Mouse (Mus musculus) MEL-GATA-1-ER (cell line): ENCODE data around the gene Btbd1.

Experiments used
- DNase-seq: peaks from one replicate; pipeline ENCODE4 v3.0.0-alpha.2; 2012; ENCODE audit warnings: low read depth; ENCODE audit errors: extremely low read depth

Gene Btbd1

DNA sequence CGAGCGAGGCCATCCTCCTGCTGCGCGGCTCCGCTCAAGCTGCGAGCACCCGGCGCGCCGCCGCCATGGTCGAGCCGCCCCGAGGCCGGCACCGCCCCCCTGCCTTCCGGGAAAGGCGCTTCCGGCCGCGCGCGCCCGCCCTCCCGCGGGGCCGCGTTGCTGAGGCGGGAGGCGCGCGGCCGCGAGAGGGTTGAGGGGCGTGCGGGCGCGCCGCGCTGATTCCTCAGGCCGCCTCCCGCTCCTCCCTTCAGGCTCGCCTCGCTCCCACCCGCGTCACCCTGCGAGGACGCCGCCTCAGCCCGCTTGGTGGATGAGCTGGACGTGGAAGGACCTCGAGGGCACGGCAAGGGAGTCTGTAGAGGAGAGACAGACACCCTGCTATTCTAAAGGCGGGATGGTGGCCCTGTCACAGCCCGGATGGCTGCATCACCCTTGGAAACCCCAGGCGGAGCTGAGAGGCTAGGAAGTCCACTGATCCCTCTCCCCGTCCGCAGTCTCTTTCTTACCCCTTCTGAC lies at the start of gene Btbd1:
Btbd1 (minus strand) TSS at position 53 of the 516 bp plus-strand sequence.
- no peak for DNase-seq

DNA sequence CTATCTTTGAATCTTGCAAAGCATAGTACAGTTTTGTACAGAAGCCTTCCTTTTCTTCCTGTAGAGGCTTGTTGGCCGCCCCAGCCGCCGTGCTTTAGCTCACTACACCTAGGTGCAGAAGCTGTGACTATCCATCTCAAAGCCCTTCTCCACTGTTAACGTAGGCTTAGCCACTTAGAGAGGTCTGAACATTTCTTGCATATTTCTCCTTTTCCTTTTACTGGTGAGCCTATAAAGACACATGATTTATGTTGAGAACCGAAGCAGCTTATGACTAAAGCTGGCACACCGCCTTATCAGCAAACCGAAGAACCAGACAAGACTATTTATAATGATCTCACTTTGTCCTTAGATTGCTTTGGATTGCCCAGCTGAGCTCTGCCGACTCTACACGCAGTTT lies 46.1 kb upstream of the Btbd1 start:
- DNase-seq: no peak

DNA sequence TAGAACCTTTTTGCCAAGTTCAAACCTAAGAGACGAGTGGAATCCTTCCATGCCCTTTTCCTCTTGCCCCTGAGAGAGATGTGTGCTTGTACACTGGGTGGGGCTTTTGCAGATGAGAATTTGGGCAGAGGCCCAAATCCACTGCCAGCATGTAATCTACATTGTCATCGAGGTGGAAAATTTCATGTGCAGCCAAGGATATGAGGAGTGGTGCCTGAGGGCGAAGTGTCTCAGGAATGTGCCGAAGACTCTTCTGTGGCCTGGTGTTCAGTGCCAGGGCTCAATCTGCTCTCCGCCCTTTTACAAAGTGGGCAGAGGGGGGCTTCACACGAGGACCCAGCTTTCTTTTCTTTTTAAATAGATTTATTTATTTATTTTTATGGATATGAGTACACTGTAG lies 45.4 kb upstream of the Btbd1 start:
- DNase-seq: no peak

DNA sequence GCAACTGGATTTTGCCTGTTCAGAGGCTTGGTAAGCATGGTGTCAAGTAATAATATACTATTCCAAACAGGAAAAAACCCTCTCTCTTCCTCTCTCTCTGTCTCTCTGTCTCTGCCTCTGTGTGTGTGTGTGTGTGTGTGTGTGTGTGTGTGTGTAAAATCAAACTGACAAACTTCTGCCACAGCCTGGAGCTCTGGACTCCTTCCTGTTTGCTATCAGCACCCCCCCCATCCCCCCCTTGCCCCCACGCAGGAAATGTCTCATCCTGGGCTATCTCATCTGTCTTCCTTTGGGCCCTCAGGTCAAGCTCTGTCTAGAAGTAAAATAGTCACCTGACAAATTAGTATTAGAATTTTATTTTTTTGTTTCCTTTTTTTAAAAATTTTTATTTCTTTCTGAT lies 44.6 kb upstream of the Btbd1 start:
- DNase-seq: no peak

DNA sequence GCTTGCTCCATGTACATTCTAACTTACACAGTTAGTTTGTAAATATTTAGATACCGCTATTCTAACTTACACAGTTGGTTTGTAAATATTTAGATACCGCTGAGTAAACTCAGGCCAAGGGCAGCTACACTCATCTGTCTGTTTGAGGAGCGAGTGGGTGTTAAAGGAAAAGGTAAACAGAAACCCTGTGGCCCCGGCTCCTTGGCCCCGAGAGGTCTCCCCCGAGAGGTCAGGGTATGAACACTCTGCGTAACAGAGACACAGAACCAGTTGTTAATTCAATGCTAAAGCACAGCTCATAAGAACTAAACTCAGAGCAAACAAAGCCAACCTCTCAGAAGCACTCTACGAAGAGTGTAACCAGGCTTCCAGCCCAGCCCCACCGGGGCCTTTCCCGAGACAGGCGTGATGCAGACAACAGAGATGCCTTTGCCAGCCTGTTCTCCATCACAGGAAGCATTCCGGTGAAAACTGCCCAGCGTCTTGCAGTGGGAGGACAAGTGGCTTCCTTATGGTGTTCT lies 43.3 kb upstream of the Btbd1 start:
- no peak for DNase-seq

DNA sequence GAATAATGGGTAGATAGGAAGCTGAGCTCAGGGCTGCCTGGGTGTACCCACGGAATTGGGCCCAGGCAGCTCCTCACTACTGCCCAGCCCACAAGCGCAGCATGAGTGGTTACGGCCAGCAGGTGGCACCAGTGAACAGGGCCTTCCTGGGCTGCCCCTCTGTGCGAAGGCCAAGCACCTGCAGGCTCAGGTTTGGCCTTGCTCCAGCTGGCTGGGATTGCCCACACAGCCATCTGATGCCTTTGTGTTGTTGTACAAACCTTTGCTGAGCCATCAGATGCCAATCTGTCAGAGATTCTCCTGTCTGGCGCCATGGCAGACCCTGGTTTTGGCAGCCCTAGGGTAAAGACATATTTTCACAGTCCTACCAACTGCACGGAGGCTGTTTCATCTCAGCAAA lies 38.9 kb upstream of the Btbd1 start:
- DNase-seq: no peak

DNA sequence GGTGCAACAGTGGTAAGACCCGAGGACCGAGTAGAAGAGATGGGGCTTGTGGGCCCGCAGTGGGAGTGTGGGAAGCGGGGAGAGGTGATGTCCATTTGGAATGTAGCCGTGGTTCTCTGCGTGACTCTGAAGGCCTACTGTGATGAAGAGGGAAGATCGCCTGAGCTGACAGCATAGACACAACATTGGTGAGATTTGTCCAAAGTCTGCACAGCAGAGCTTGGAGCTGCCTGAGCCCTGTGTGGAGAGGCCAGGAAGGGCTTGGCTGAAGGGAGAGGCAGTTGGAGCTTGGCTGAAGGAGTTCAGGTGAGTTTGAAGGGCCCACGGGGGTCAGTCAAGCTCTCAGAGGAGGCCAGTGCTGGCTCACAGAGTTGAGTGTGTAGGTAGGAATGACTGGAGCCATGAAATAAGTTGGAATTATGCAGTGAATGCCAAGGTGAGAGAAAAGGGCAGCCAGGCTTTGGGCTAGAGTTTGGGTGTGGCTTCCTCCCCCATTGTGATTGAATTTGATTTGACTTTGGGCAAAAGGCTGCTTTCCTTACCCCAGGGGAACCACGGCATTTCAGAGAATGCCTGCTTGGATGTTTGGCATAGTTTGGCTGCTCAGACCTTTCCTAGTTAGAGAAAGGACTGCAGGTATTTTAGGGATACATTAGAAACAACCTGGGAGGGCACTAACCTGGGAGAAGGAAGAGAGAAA lies 38.1 kb upstream of the Btbd1 start:
- DNase-seq: no peak

DNA sequence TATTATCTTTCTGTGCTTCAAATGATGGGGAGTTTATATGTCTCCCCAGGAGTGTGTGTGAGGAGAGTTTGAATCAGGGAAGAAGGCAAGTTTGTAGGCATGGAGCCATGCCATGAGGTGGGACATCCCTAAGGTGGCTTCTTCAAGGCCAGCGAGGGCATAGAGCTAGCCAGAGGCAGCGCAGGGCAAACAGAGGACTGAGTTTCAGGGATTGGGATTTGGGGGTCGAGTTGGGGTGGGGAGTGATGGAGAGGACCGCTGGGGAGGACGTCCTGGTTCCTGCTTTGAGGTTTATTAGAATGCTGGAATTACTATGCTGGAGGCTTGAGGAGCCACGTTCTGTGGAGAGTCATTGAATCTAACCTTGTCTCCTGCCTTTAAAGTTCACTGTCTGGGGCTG lies 36.7 kb upstream of the Btbd1 start:
- DNase-seq: no peak

DNA sequence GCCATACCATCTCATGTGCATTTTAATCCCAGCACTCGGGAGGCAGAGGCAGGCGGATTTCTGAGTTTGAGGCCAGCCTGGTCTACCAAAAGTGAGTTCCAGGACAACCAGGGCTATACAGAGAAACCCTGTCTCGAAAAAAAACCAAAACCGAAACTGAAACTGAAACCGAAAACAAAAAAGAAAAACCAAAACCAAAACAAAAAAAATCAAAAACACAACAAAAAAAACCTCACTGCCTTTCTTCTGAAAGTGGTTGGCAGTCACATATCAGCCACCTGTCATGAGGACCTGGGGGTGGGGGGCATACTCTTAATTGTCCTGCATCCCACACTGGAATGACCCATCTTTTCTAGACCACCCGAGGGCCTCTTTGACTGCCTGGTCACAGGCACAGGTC lies 35.3 kb upstream of the Btbd1 start:
- DNase-seq: no peak

DNA sequence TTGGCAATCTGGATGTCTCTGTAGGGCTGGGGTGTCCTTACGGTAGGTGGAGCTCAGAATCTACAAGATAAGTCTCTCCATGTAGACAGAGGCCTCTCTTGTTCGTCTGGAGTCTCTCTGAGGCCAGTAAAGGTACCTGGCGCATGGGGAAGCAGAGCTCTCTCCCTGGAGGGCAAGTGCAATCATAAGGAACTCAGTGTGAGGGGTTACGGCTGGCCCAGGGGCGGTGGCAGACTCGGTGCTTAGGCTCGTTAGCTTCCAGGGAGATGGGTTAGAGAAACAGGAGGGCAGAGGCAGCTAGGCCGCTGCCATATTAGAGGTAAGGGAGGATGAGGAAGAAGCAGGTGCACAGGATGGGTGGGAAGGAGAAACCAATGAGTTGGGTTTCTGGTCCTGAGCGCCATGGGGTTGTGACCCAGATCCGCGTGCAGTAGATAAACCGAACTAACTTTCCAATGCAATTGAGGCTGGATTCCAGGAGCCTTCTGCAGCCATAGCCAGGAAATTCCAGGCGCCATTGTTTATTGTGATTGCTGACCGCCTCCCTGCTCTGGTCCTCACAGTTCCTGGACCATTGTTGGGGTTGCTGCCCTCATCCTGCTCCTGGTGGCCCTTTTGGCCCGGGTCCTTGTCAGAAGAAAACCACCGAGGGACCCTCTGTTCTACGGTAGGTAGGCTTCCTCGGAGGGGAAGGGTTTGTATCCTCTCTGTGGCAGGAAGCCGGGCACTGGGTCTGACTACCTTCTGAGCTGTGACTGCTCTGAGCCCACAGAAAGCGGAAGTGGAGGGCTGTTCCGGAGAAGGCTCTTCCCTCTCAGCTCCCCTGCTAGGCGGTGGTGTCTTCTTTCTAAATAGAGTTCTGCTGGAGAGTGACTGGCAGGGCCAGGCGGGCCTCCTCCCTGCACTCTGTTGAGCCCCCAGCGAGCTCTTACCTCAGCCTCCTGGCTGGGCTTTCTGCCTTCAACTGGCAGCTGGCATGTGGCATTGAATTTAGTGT lies 33.7 kb upstream of the Btbd1 start:
- DNase-seq: peak; percentile 61

DNA sequence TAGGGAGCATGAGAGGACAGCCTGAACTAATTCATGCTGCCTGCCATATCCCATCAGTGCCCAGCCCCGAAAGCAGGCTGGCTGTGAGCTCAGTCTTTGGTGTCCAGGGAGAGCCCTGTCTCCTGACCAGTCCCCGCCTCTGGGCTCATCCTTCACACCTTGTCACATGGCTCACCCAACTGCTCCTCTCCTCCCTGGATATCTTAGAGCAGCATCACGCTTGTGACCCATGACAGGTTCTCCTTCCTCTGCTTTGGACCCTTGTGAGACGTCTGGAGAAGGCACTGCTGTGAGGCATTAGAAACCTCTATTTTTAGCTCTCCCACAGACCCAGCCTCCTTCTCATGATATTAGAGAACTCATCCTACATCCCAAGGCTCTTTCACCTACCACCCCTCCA lies 32.7 kb upstream of the Btbd1 start:
- no peak for DNase-seq

DNA sequence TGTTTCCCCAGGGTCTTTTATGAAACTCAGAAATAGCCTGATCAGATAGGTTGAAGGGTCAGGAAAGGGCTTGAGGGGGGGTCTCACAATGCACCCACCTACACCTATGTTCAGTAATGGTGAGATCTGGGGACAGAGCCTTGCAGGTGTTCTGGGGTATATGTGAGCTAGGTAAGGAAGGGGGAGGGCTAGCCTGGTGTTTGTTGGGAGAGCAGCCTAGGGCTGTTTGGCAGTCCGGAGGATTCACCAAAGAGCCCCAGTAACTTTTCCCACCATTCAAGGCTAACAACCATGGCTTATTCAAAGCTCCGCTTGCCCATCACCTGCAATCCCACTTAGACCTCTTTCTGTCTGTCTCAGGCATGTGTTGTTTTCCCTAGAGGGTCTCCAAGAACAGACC lies 32.2 kb upstream of the Btbd1 start:
- DNase-seq: no peak

DNA sequence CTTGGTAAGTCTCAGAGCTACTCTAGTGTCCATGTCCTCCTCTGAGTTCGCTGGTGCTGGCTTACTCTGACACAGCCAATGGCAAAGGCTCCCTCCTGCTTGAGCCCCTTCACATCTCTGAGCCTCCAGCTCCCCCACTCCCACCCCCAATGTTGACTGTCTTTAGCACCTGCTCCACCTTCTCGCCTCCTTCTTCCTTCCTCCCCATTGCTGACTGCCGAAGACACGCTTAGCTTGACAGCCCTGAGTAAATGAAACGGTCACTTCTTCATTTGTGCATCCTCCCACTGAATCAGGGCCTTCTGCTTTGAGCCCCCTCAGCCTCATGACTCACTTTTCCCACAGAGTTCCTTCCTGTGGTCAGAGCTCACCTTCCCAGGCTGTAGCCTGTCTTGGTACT lies 31.8 kb upstream of the Btbd1 start:
- DNase-seq: no peak

DNA sequence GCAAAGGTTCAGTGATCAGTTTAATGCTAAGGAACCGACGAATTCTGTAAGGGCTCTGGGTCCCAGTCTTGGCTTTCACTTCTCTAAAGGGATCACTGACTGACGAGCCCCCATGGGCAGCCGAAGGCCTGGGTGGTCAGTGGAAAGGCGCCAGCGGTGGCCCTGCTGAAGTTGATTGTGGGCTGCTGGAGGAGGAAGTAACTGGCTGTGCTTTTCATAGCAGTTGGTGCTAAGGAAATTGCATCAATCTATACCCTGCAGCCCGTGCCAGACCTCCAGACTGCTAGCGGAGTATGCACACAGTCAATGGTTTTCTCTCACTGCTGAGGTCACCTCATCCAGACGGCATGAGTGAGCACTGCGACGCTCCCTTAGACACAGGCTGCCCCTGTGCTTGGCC lies 30.8 kb upstream of the Btbd1 start:
- DNase-seq: peak; percentile 66

DNA sequence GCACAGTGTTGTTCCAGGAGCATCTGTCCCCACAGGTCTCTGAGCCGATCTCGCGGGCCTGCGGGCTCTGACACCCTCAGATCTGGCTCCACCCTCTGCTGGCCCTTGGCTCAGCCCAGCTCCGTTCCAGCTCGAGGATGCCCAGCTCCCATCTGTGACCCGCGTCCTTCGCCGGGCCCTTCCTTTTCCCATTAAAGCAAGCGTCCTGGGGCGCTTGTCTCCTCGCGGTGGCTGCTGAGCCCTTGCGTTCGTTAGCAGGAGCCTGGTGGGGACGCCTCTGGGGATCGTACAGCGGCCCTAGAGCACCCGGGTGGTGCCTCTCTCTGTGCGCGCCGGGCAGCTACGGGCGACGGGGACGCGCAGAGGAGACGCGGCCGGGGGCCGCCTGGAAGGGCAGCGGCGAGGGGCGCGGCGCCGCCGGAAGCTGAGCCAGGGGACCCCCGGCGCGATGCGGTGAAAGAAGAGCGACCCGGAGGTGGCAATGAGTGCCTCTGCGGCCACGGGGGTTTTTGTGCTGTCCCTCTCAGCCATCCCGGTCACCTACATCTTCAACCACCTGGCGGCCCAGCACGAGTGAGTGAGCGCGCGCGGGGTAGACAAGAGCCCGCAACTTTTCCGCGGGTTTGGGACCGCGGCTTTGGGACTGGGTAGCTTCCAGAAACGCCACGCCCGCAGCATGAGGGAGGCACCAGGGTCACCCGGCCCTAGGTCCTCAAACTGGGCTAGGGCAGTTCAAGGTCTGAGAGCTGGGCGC lies 29.9 kb upstream of the Btbd1 start, which contains the start of gene Tm6sf1:
Tm6sf1 (plus strand) TSS at position 34 of the 754 bp plus-strand sequence.
- DNase-seq: no peak

DNA sequence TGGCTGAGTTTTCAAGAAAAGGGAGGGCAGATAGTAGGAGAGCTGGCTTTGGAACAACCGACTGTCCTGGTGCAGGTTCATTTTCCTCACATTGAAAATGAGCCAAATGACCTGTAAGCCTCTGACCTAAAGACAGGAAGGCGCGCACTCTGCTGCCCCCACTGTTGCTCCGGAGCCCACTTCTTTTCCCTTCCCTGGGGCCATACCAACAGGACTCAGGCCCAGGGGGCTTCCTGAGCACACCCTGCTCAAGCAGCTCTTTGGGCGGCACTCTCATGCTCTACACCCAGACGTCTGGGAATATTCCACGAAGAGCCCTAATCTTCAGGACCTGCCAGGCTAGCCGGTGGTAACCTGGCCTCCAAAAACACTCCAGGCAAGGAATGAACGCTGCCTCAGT lies 29.0 kb upstream of the Btbd1 start:
- no peak for DNase-seq

DNA sequence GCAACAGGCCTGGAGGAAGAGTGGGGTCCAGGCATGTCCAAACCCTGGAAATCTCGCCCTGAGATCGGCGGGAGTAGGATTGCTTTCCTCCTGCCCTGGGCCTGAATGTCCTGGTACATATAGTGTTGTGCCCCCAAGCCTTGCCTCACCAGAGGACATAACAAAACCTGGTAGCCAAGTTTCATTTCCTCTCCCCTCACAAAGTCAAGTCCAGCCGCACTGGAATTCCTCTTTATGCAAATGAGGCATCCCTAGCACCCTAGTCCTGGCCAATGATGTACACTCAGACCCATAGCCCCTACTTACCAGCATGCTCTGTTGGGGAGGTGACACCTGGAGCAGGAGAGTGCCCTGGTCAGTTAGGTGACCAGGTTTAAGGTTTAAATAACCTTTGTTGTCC lies 27.0 kb upstream of the Btbd1 start:
- no peak for DNase-seq

DNA sequence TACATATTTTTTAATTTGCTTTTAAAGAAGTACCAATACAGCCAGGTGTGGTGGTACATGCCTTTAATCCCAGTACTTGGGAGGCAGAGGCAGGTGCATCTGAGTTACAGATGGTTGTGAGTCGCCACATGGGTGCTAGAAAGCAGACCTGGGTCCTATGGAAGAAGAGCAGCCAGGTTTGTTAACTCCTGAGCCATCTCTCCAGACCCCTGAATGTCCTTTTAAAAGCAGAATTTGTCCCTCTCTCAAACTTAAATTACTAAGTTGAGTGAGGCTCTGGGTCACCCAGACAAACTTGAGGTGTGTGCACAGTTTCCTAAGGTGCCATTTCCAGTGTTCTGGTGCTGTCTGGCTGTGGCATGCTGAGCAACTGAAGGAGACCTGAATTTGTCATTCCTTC lies 26.5 kb upstream of the Btbd1 start, which contains the start of gene Gm10160:
Gm10160 (minus strand) TSS at position 101 of the 400 bp plus-strand sequence.
- DNase-seq: no peak

DNA sequence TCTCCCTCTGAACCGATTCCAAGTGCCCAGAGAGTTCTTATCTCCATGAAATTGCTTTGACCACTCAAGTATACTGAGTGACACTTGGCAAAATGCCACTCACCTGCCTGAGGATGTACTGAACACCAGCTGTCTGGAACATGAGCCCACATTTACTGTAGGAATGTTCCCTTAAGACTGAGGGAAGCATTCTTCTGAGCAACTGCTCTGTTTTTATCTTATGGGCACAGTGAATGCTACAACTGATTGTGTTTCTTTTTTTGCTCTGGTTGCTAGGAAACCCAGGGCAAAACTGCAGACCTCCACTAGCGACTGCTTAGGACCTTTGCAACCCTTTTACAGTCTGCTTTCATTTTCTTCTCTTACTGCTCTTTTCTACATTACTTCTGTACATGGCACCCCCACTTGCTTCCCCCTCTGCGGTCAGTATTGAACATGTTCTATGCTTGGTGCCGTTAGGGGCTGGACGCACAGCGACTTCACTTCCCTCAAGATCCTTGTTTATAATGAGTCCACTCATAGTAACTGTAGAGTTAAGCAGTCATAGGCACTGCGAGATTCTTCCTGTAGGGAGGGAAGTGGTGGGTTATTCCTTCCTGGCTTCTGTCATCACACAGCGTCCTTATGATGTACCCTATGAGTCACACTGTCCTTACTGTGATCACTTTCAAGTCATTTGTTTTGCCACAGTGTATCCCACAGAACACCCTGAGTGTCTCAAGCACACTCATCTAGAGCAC lies 25.5 kb upstream of the Btbd1 start:
- DNase-seq: no peak

DNA sequence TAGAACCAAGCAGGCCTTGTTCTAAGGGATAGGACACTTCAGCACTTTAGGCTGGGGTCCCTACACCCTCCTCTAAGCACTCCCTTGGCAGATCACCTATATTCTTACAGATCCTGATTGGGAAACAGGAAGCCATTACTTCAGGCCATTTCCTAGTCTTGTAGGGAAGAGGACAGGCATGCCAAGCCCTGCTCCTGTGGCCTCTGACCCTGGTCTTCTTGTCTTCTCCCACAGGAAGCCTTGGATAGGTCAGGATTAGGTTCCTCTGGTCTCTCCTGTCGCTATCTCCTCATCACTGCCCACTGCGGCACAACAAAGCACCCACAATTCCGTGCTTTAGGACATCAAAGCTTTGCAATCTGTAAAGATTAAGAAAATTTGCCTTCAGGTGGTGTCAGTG lies 22.5 kb upstream of the Btbd1 start:
- no peak for DNase-seq

DNA sequence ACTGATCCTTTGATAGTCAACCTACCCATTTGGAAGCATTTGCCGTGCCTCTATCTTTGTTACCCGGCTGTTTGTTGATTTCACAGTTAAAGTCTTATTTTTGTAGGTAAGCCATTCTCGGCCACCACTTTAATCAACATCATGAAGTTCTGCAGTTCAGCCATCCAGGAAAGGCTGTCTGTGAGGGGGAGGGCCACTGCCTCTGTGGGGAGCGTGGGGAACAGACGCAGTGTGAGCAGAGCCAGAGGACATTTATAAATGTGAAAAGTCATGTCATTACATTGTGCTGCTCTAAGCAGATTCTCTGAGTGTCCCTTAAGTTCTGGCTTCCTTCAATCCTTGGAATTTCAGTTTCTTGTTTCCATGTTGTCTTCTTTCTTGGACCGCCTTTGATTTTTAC lies 20.9 kb upstream of the Btbd1 start:
- no peak for DNase-seq
